Mouse (Mus musculus): ENCODE measurements around the gene Klk1b8. TPM values are rescaled to one million over a fixed set of nuclear protein-coding genes. Genes with fewer than 3 reads are reported as not detected.
"Not testable (repeated sequence)": the region's sequence is repeated elsewhere in the genome, so short reads cannot be mapped to it uniquely, and the experiment has no call there.

The Klk1b8 gene
- polyA plus RNA-seq, 1 experiment = not detected

DNA sequence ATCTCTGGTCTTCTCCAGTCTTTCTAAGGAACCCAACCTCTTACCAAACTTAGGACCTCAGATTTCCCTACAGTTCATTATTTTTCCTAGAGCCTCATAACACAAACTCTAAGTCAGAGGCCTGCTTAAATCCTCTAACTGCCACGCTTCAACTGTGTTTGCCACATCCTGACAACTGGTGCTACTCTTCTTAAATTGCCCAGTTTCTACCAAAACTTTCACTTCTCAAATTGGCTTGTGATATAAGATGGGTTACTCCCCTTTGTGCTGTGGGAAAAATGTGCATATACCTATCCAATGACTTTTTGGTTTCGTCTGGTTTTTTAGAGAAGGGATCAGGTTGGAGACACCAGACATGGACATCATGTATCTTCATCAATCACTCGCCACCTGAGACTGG, 16.6 kb downstream of the Klk1b8 start:
- Histone ChIP-seq H3K79me2 (ENCODE audit: control insufficient read depth, insufficient read depth) (no peaks in the 10 kb centered on the region), H3K4me2 (ENCODE audit: low read depth) (no peak overlapping the region), H3ac (ENCODE audit: control insufficient read depth, insufficient read length) (no peak overlapping the region), H3K27me3 (ENCODE audit: control insufficient read depth, insufficient read depth, insufficient read length) (no peaks in the 10 kb centered on the region), H3K36me3 (ENCODE audit: control insufficient read depth, insufficient read depth) (no peaks in the 10 kb centered on the region), H3K4me3 (no peak overlapping the region)
- no peak for TF ChIP-seq CEBPB (IDR thresholded peaks at IDR 0.05; ENCODE audit: insufficient read depth, poor library complexity, severe bottlenecking)
- no peak for TF ChIP-seq POLR2A (IDR thresholded peaks at IDR 0.05; ENCODE audit: insufficient read length, low read depth)
- TF ChIP-seq REST (IDR thresholded peaks at IDR 0.05; ENCODE audit: insufficient read depth, insufficient read length) = no peak
- no peak for TF ChIP-seq E2F4 (IDR thresholded peaks at IDR 0.05; ENCODE audit: insufficient read depth)
- no peak for TF ChIP-seq SRF (IDR thresholded peaks at IDR 0.05; ENCODE audit: control insufficient read depth, insufficient read length, low read depth)
- no peak for TF ChIP-seq POLR2AphosphoS2 (IDR thresholded peaks at IDR 0.05; ENCODE audit: insufficient read length, low read depth)
- TF ChIP-seq MYOG (IDR thresholded peaks at IDR 0.05; ENCODE audit: control insufficient read depth in 1 of 3, insufficient read depth in 1 of 3, insufficient read length in 2 of 3, low read depth in 2 of 3) = no peak
- no peak for TF ChIP-seq MYOD1 (IDR thresholded peaks at IDR 0.05; ENCODE audit: control insufficient read depth in 1 of 3, insufficient read length in 2 of 3, low read depth in 2 of 3)
- no peak for TF ChIP-seq TCF12 (IDR thresholded peaks at IDR 0.05; ENCODE audit: insufficient read depth, poor library complexity, severe bottlenecking)
- no peak for TF ChIP-seq MAX (IDR thresholded peaks at IDR 0.05; ENCODE audit: low read depth)
- TF ChIP-seq TCF3 (IDR thresholded peaks at IDR 0.05; ENCODE audit: insufficient read length, low read depth) = no peak
- no peak for TF ChIP-seq USF1 (IDR thresholded peaks at IDR 0.05; ENCODE audit: low read depth)

DNA sequence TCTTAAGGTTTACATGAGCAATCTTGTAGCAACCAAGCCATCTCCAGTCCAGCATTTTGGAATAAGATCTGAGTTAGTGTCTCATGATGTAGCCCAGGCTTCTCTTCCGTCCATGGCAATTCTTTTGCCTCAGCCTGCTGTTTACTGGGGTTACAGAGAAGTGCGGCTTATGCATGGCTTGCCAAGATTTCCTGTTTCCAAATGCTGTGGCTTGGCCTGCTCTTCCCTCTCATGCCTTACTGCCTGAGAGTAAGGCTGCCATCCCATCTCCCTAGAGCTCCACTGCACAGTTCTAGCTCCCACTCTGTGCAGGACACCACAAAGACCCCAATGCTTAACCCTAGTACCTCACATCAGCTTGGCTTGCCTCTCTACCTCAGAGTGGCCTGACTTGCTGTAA, 17.1 kb downstream of the Klk1b8 start:
- Histone ChIP-seq H3K4me3 (no peak overlapping the region), H3K27me3 (ENCODE audit: control insufficient read depth, insufficient read depth, insufficient read length) (no peaks in the 10 kb centered on the region), H3K4me2 (ENCODE audit: low read depth) (no peak overlapping the region), H3ac (ENCODE audit: control insufficient read depth, insufficient read length) (no peak overlapping the region), H3K36me3 (ENCODE audit: control insufficient read depth, insufficient read depth) (no peaks in the 10 kb centered on the region), H3K79me2 (ENCODE audit: control insufficient read depth, insufficient read depth) (no peaks in the 10 kb centered on the region)
- TF ChIP-seq MYOG (IDR thresholded peaks at IDR 0.05; ENCODE audit: control insufficient read depth in 1 of 3, insufficient read depth in 1 of 3, insufficient read length in 2 of 3, low read depth in 2 of 3) (no peak), CEBPB (IDR thresholded peaks at IDR 0.05; ENCODE audit: insufficient read depth, poor library complexity, severe bottlenecking) (no peak), TCF12 (IDR thresholded peaks at IDR 0.05; ENCODE audit: insufficient read depth, poor library complexity, severe bottlenecking) (no peak), SRF (IDR thresholded peaks at IDR 0.05; ENCODE audit: control insufficient read depth, insufficient read length, low read depth) (no peak), MAX (IDR thresholded peaks at IDR 0.05; ENCODE audit: low read depth) (no peak), POLR2AphosphoS2 (IDR thresholded peaks at IDR 0.05; ENCODE audit: insufficient read length, low read depth) (no peak), USF1 (IDR thresholded peaks at IDR 0.05; ENCODE audit: low read depth) (no peak), REST (IDR thresholded peaks at IDR 0.05; ENCODE audit: insufficient read depth, insufficient read length) (no peak), TCF3 (IDR thresholded peaks at IDR 0.05; ENCODE audit: insufficient read length, low read depth) (no peak), E2F4 (IDR thresholded peaks at IDR 0.05; ENCODE audit: insufficient read depth) (no peak)

DNA sequence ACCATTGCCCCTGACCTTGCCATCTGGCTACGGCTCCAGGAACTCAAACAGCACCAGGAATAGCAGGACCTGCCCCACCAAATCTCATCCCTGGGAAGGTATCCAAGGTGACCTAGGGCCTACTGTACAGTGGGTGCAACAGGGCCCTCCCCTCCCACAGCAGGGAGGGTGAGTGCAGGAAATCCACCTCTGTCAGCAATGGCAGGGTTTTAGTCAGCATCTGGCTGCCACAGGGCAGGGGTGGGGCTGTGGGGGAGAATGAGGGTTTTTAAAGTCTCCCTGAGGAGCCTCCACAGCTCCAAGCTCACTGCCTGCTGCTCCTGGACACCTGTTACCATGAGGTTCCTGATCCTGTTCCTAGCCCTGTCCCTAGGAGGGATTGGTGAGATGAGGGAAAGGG, 25.3 kb downstream of the Klk1b8 start, which contains the start of gene Klk1b9:
Gene Klk1b9, plus strand, starts transcription at position 301 of the 400 bp plus-strand sequence.
- not testable (repeated sequence) for H3K27me3 ChIP-seq (ENCODE audit: control insufficient read depth, insufficient read depth, insufficient read length); H3K4me3 ChIP-seq; H3K79me2 ChIP-seq (ENCODE audit: control insufficient read depth, insufficient read depth); H3ac ChIP-seq (ENCODE audit: control insufficient read depth, insufficient read length); H3K4me2 ChIP-seq (ENCODE audit: low read depth); H3K36me3 ChIP-seq (ENCODE audit: control insufficient read depth, insufficient read depth)

DNA sequence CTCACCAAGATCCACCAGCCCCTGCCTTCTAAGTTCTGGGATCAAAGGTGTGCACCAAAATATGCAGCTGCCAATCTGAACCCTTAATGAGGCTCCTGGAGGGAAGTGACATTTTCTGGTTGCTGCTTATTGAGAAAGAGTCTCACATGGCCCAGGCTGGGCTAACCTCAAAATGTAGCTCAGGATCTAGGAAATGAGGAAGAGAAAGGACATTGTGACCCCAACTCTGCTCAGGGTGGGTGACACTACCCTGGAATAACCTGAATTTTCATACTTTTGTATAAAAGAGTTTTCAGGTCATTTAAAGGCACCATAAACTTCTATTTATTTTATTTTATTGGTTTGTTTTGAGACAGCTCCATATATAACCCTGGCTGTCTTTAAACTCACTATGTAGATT, 35.2 kb downstream of the Klk1b8 start:
- Histone ChIP-seq H3K4me3 (no peak overlapping the region), H3K36me3 (ENCODE audit: control insufficient read depth, insufficient read depth) (no peaks in the 10 kb centered on the region), H3K27me3 (ENCODE audit: control insufficient read depth, insufficient read depth, insufficient read length) (no peaks in the 10 kb centered on the region), H3ac (ENCODE audit: control insufficient read depth, insufficient read length) (no peak overlapping the region), H3K79me2 (ENCODE audit: control insufficient read depth, insufficient read depth) (no peaks in the 10 kb centered on the region), H3K4me2 (ENCODE audit: low read depth) (no peak overlapping the region)
- TF ChIP-seq MYOD1 (IDR thresholded peaks at IDR 0.05; ENCODE audit: control insufficient read depth in 1 of 3, insufficient read length in 2 of 3, low read depth in 2 of 3) (no peak), SRF (IDR thresholded peaks at IDR 0.05; ENCODE audit: control insufficient read depth, insufficient read length, low read depth) (no peak), REST (IDR thresholded peaks at IDR 0.05; ENCODE audit: insufficient read depth, insufficient read length) (no peak), MYOG (IDR thresholded peaks at IDR 0.05; ENCODE audit: control insufficient read depth in 1 of 3, insufficient read depth in 1 of 3, insufficient read length in 2 of 3, low read depth in 2 of 3) (no peak), POLR2A (IDR thresholded peaks at IDR 0.05; ENCODE audit: insufficient read length, low read depth) (no peak), POLR2AphosphoS2 (IDR thresholded peaks at IDR 0.05; ENCODE audit: insufficient read length, low read depth) (no peak), E2F4 (IDR thresholded peaks at IDR 0.05; ENCODE audit: insufficient read depth) (no peak), USF1 (IDR thresholded peaks at IDR 0.05; ENCODE audit: low read depth) (no peak), MAX (IDR thresholded peaks at IDR 0.05; ENCODE audit: low read depth) (no peak), TCF12 (IDR thresholded peaks at IDR 0.05; ENCODE audit: insufficient read depth, poor library complexity, severe bottlenecking) (no peak)

DNA sequence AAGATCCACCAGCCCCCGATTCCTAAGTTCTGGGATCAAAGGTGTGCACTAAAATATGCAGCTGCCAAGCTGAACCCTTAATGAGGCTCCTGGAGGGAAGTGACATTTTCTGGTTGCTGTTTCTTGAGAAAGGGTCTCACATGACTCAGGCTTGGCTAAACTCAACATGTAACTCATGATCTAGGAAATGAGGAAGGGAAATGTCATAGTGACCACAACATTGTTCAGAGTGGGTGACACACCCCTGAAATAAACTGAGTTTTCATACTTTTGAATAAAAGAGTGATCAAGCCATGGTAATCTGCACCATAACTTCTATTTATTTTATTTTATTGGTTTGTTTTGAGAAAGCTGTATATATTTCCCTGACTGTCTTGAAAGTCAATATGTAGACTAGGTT, 44.4 kb downstream of the Klk1b8 start:
- H3K27me3 ChIP-seq (ENCODE audit: control insufficient read depth, insufficient read depth, insufficient read length); H3K4me3 ChIP-seq; H3K79me2 ChIP-seq (ENCODE audit: control insufficient read depth, insufficient read depth); H3K36me3 ChIP-seq (ENCODE audit: control insufficient read depth, insufficient read depth); H3K4me2 ChIP-seq (ENCODE audit: low read depth); H3ac ChIP-seq (ENCODE audit: control insufficient read depth, insufficient read length): not testable (repeated sequence)

DNA sequence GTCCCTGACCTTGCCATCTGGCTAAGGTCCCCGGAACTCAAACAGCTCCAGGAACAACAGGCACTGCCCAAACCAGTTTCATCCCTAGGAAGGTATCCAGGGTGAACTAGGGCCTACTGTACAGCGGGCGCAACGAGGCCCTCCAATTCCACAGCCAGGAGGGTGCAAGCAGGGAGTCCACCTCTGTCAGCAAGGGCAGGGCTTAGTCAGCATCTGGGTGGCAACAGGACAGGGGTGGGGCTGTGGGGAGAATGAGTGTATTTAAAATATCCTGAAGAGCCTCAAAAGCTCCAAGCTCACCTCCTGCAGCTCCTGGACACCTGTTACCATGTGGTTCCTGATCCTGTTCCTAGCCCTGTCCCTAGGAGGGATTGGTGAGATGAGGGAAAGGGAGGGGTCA, 45.1 kb downstream of the Klk1b8 start, which contains the start of gene Klk1b11:
Gene Klk1b11, plus strand, starts transcription at position 301 of the 400 bp plus-strand sequence.
- not testable (repeated sequence) for H3K79me2 ChIP-seq (ENCODE audit: control insufficient read depth, insufficient read depth); H3K36me3 ChIP-seq (ENCODE audit: control insufficient read depth, insufficient read depth); H3ac ChIP-seq (ENCODE audit: control insufficient read depth, insufficient read length); H3K4me3 ChIP-seq; H3K27me3 ChIP-seq (ENCODE audit: control insufficient read depth, insufficient read depth, insufficient read length); H3K4me2 ChIP-seq (ENCODE audit: low read depth)

Other genes starting within 250 kb of the Klk1b8 start
- not detected for gene Klk13, start 238.1 kb upstream of the Klk1b8 start, polyA plus RNA-seq (2012; fragmentation: generic; extraction: Trizol)
- 0.05 TPM for gene Klk12, start 181.8 kb upstream of the Klk1b8 start, polyA plus RNA-seq (2012; fragmentation: generic; extraction: Trizol)
- gene Klk11, start 176.1 kb upstream of the Klk1b8 start, polyA plus RNA-seq (2012; fragmentation: generic; extraction: Trizol) = 0.56 TPM
- gene Klk10, start 169.6 kb upstream of the Klk1b8 start, polyA plus RNA-seq (2012; fragmentation: generic; extraction: Trizol) = 1.1 TPM
- gene Klk9, start 158.8 kb upstream of the Klk1b8 start, polyA plus RNA-seq (2012; fragmentation: generic; extraction: Trizol) = not detected
- not detected for gene Klk8, start 153.1 kb upstream of the Klk1b8 start, polyA plus RNA-seq (2012; fragmentation: generic; extraction: Trizol)
- gene Klk7, start 139.4 kb upstream of the Klk1b8 start, polyA plus RNA-seq (2012; fragmentation: generic; extraction: Trizol) = not detected
- not detected for gene Klk6, start 126.2 kb upstream of the Klk1b8 start, polyA plus RNA-seq (2012; fragmentation: generic; extraction: Trizol)
- gene Klk5, start 108.7 kb upstream of the Klk1b8 start, polyA plus RNA-seq (2012; fragmentation: generic; extraction: Trizol) = not detected
- gene Klk4, start 69.5 kb upstream of the Klk1b8 start, polyA plus RNA-seq (2012; fragmentation: generic; extraction: Trizol) = 0.22 TPM
- not detected for gene Klk15, start 16.9 kb upstream of the Klk1b8 start, polyA plus RNA-seq (2012; fragmentation: generic; extraction: Trizol)
- not detected for gene Klk1b1, start 16.1 kb downstream of the Klk1b8 start, polyA plus RNA-seq (2012; fragmentation: generic; extraction: Trizol)
- not detected for gene Klk1b9, start 25.4 kb downstream of the Klk1b8 start, polyA plus RNA-seq (2012; fragmentation: generic; extraction: Trizol)
- not detected for gene Klk1b11, start 45.2 kb downstream of the Klk1b8 start, polyA plus RNA-seq (2012; fragmentation: generic; extraction: Trizol)
- gene Klk1b26, start 61.5 kb downstream of the Klk1b8 start, polyA plus RNA-seq (2012; fragmentation: generic; extraction: Trizol) = 0.32 TPM
- gene Klk1b27, start 101.6 kb downstream of the Klk1b8 start, polyA plus RNA-seq (2012; fragmentation: generic; extraction: Trizol) = 0.11 TPM
- not detected for gene Klk1b21, start 151.7 kb downstream of the Klk1b8 start, polyA plus RNA-seq (2012; fragmentation: generic; extraction: Trizol)
- gene Klk1b22, start 162.0 kb downstream of the Klk1b8 start, polyA plus RNA-seq (2012; fragmentation: generic; extraction: Trizol) = 1.1 TPM
- gene Klk1b16, start 186.1 kb downstream of the Klk1b8 start, polyA plus RNA-seq (2012; fragmentation: generic; extraction: Trizol) = not detected
- not detected for gene Klk1b24, start 237.6 kb downstream of the Klk1b8 start, polyA plus RNA-seq (2012; fragmentation: generic; extraction: Trizol)
- gene Klk1b3, start 247.5 kb downstream of the Klk1b8 start, polyA plus RNA-seq (2012; fragmentation: generic; extraction: Trizol) = not detected

Measured in myocyte (in vitro differentiated cells).